Mouse (Mus musculus) layer of hippocampus, postnatal 36 days (tissue): ENCODE measurements around the gene Vmn1r209. TPM values are rescaled to one million over a fixed set of nuclear protein-coding genes. Genes with fewer than 3 reads are reported as not detected.
"Not testable (repeated sequence)": the region's sequence is repeated elsewhere in the genome, so short reads cannot be mapped to it uniquely, and the experiment has no call there.

Experiments
- DNase-seq, 2 experiments: peaks; one replicate each; pipeline ENCODE4 v3.0.0; 2022
- total RNA-seq, 2 experiments: library from RNA; stranded (reverse); gene quantifications; 2 replicates each; pipeline ENCODE4 v1.2.3; 2021

Gene Vmn1r209
- total RNA-seq: under 1 TPM in 1 of 2 experiments, not detected in 1; 0.05 TPM

- not testable (repeated sequence) for DNase-seq
Observed at GRCm38 (mm10) chr13:22809582-22809981, at the start of gene Vmn1r209. Vmn1r209 (minus strand) TSS chr13:22809682.

- no peak for DNase-seq
Observed at GRCm38 (mm10) chr13:22857461-22857860, 48.0 kb upstream of the Vmn1r209 start, which contains the start of gene Vmn1r211. Vmn1r211 (minus strand) TSS chr13:22857561.

GRCm38 (mm10) chr13:22854760-22855159 lies 45.3 kb upstream of the Vmn1r209 start:
- DNase-seq: no peak

GRCm38 (mm10) chr13:22846798-22847197 lies 37.3 kb upstream of the Vmn1r209 start:
- no peak for DNase-seq

- DNase-seq: not testable (repeated sequence)
Observed at GRCm38 (mm10) chr13:22844304-22844703, 34.8 kb upstream of the Vmn1r209 start.

GRCm38 (mm10) chr13:22831248-22831647 lies 21.8 kb upstream of the Vmn1r209 start, which contains the start of gene Vmn1r210:
Vmn1r210 (minus strand) TSS chr13:22831348.
- no peak for DNase-seq

GRCm38 (mm10) chr13:22829395-22829794 lies 19.9 kb upstream of the Vmn1r209 start:
- DNase-seq: not testable (repeated sequence)

GRCm38 (mm10) chr13:22821601-22822000 lies 12.1 kb upstream of the Vmn1r209 start:
- DNase-seq: not testable (repeated sequence)

- not testable (repeated sequence) for DNase-seq
Observed at GRCm38 (mm10) chr13:22788096-22788495, 21.4 kb downstream of the Vmn1r209 start.

GRCm38 (mm10) chr13:22784159-22784558 lies 25.3 kb downstream of the Vmn1r209 start:
- not testable (repeated sequence) for DNase-seq

- DNase-seq: not testable (repeated sequence)
Observed at GRCm38 (mm10) chr13:22777300-22777699, 32.2 kb downstream of the Vmn1r209 start, which contains the start of gene Vmn1r208. Vmn1r208 (minus strand) TSS chr13:22777400.

GRCm38 (mm10) chr13:22771592-22771991 lies 37.9 kb downstream of the Vmn1r209 start:
- not testable (repeated sequence) for DNase-seq

Other genes with a start within 250 kb of the Vmn1r209 start
- gene Vmn1r205, start 216.7 kb downstream of the Vmn1r209 start, total RNA-seq: not detected
- gene Vmn1r206, start 185.4 kb downstream of the Vmn1r209 start, total RNA-seq: not detected
- gene Vmn1r207-ps, start 80.1 kb downstream of the Vmn1r209 start, total RNA-seq: under 1 TPM; 0.15 to 0.20 TPM
- not detected for gene Vmn1r208, start 32.3 kb downstream of the Vmn1r209 start, total RNA-seq
- gene Vmn1r210, start 21.7 kb upstream of the Vmn1r209 start, total RNA-seq: not detected
- gene Vmn1r211, start 47.9 kb upstream of the Vmn1r209 start, total RNA-seq: not detected
- gene Vmn1r212, start 74.5 kb upstream of the Vmn1r209 start, total RNA-seq: not detected
- gene Vmn1r213, start 198.0 kb upstream of the Vmn1r209 start, total RNA-seq: not detected
- gene Vmn1r214, start 220.7 kb upstream of the Vmn1r209 start, total RNA-seq: not detected